Mouse (Mus musculus): ENCODE measurements at regions not wholly inside any gene's neighbourhood (a gene's known extent, or its start where the extent isn't known, plus 50 kb on each side); places are given as distances from the start of the nearest gene placed in this dataset.

GRCm38 (mm10) chr3:39062415-39062814, 175.7 kb downstream of the Fat4 start:
- no peak for DNase-seq (ENCODE audit: low spot score in 2 of 2)
- intact Hi-C loops (cut with DNase I): no loop called here

- intact Hi-C loops (cut with DNase I): no loop called here
- DNase-seq (ENCODE audit: low spot score in 2 of 2): no peak
Measured at GRCm38 (mm10) chr3:39065457-39065856, 178.7 kb downstream of the Fat4 start.

GRCm38 (mm10) chr3:39069011-39069410, 182.3 kb downstream of the Fat4 start:
- no peak for DNase-seq (ENCODE audit: low spot score in 2 of 2)
- intact Hi-C loops (cut with DNase I): no loop called here

GRCm38 (mm10) chr3:39082678-39083270, 196.0 kb downstream of the Fat4 start:
- intact Hi-C loops (cut with DNase I): no loop called here
- DNase-seq (ENCODE audit: low spot score in 2 of 2): no peak

- peak in 1 of 2 experiments; percentile 18 for DNase-seq (ENCODE audit: low spot score in 2 of 2)
- intact Hi-C loops (cut with DNase I): no loop called here
Measured at GRCm38 (mm10) chr3:39088948-39089347, 202.2 kb downstream of the Fat4 start.

- intact Hi-C loops (cut with DNase I): no loop called here
- DNase-seq (ENCODE audit: low spot score in 2 of 2): no peak
Measured at GRCm38 (mm10) chr3:39102324-39102723, 215.6 kb downstream of the Fat4 start.

- peak in 1 of 2 experiments; percentile 13 for DNase-seq (ENCODE audit: low spot score in 2 of 2)
- intact Hi-C loops (cut with DNase I): no loop called here
Measured at GRCm38 (mm10) chr3:39109756-39110392, 223.1 kb downstream of the Fat4 start.

GRCm38 (mm10) chr3:39114056-39114455, 227.3 kb downstream of the Fat4 start:
- intact Hi-C loops (cut with DNase I): no loop called here
- DNase-seq (ENCODE audit: low spot score in 2 of 2): no peak

- DNase-seq (ENCODE audit: low spot score in 2 of 2): no peak
- intact Hi-C loops (cut with DNase I): no loop called here
Measured at GRCm38 (mm10) chr3:39114826-39115225, 228.1 kb downstream of the Fat4 start.

GRCm38 (mm10) chr3:39115441-39115840, 228.7 kb downstream of the Fat4 start:
- intact Hi-C loops (cut with DNase I): no loop called here
- no peak for DNase-seq (ENCODE audit: low spot score in 2 of 2)

- DNase-seq (ENCODE audit: low spot score in 2 of 2): no peak
- intact Hi-C loops (cut with DNase I): no loop called here
Measured at GRCm38 (mm10) chr3:39122250-39122649, 235.5 kb downstream of the Fat4 start.

- no peak for DNase-seq (ENCODE audit: low spot score in 2 of 2)
- intact Hi-C loops (cut with DNase I): no loop called here
Measured at GRCm38 (mm10) chr3:39130532-39130931, 243.8 kb downstream of the Fat4 start.

- intact Hi-C loops (cut with DNase I): no loop called here
- no peak for DNase-seq (ENCODE audit: low spot score in 2 of 2)
Measured at GRCm38 (mm10) chr3:39165006-39165667, 278.4 kb downstream of the Fat4 start.

GRCm38 (mm10) chr3:39182646-39183045, 295.9 kb downstream of the Fat4 start:
- intact Hi-C loops (cut with DNase I): no loop called here
- no peak for DNase-seq (ENCODE audit: low spot score in 2 of 2)

- intact Hi-C loops (cut with DNase I): no loop called here
- no peak for DNase-seq (ENCODE audit: low spot score in 2 of 2)
Measured at GRCm38 (mm10) chr3:39195102-39195501, 308.4 kb downstream of the Fat4 start.

- intact Hi-C loops (cut with DNase I): no loop called here
- no peak for DNase-seq (ENCODE audit: low spot score in 2 of 2)
Measured at GRCm38 (mm10) chr3:39202662-39203061, 315.9 kb downstream of the Fat4 start.

- DNase-seq (ENCODE audit: low spot score in 2 of 2): no peak
Measured at GRCm38 (mm10) chr3:39208651-39209050, 321.9 kb downstream of the Fat4 start.

GRCm38 (mm10) chr3:39209382-39210165, 322.8 kb downstream of the Fat4 start:
- peak; percentile 17 to 49 for DNase-seq (ENCODE audit: low spot score in 2 of 2)
- intact Hi-C loops (cut with DNase I): no loop called here

More at GRCm38 (mm10) chr3:39208651-39209050, 321.9 kb downstream of the Fat4 start:
- intact Hi-C loops (cut with DNase I): no loop called here

GRCm38 (mm10) chr3:39211670-39212069, 324.9 kb downstream of the Fat4 start:
- no peak for DNase-seq (ENCODE audit: low spot score in 2 of 2)

More at GRCm38 (mm10) chr3:39211670-39212069, 324.9 kb downstream of the Fat4 start:
- intact Hi-C loops (cut with DNase I): no loop called here

Data from left cerebral cortex, postnatal 14 days (tissue).